8 mouse cellular contexts compared by ENCODE assay signal in genomic region chr11:113619420-113620080, GRCm38 (mm10). TPM values are rescaled to one million over a fixed set of nuclear protein-coding genes. Genes with fewer than 3 reads are reported as not detected.
DNase-seq lines count a peak whose midpoint lies in the region; ATAC-seq and TF ChIP-seq lines count a peak whose summit lies in the region.

No protein-coding gene starts in this region.

- no peak for TF ChIP-seq CTCF in ES-Bruce4 (IDR thresholded peaks at IDR 0.05; ENCODE audit: low read depth, low read length)

- H3K27ac ChIP-seq in heart, embryonic 16.5 days (ENCODE audit: low read length): no peak overlapping the region; the same call in 1 of the 2 replicates
- no peak overlapping the region for H3K27ac ChIP-seq in ES-Bruce4 (ENCODE audit: insufficient read depth, low read length)
- H3K27ac ChIP-seq in forebrain, embryonic 15.5 days (replicated peaks): peak overlapping the region; percentile 80
- no peak overlapping the region for H3K27ac ChIP-seq in liver, embryonic 16.5 days (ENCODE audit: low read length)

- H3K27me3 ChIP-seq in heart, embryonic 16.5 days (ENCODE audit: control insufficient read depth, insufficient read depth, low read length): peaks cover 34% of the 10 kb centered on the region
- H3K27me3 ChIP-seq in ES-Bruce4 (ENCODE audit: control insufficient read depth, insufficient read depth, low read length, poor library complexity, severe bottlenecking): no peaks in the 10 kb centered on the region
- no peaks in the 10 kb centered on the region for H3K27me3 ChIP-seq in forebrain, embryonic 15.5 days
- H3K27me3 ChIP-seq in liver, embryonic 16.5 days (ENCODE audit: control insufficient read depth, insufficient read depth, low read depth, low read length): peaks cover 25% of the 10 kb centered on the region

- no peak for DNase-seq in heart, adult 9 months (ENCODE audit: low spot score in 2 of 2)
- no peak for DNase-seq in Muller cell, postnatal 12 days (ENCODE audit: inconsistent ontology term)
- no peak for DNase-seq in ovary, postnatal 10 days (ENCODE audit: low spot score)

- peak overlapping the region; percentile 85 for H3K4me2 ChIP-seq in heart, embryonic 16.5 days (ENCODE audit: low read depth, low read length)
- H3K4me2 ChIP-seq in forebrain, embryonic 15.5 days (replicated peaks): peak overlapping the region; percentile 98
- H3K4me2 ChIP-seq in liver, embryonic 16.5 days (ENCODE audit: low read depth, low read length): peak overlapping the region; percentile 56

- peak overlapping the region; percentile 57 for H3K4me3 ChIP-seq in heart, embryonic 16.5 days (ENCODE audit: low read length)
- H3K4me3 ChIP-seq in ES-Bruce4 (ENCODE audit: low read depth, low read length): peak overlapping the region; percentile 75
- peak overlapping the region; percentile 77 for H3K4me3 ChIP-seq in forebrain, embryonic 15.5 days
- H3K4me3 ChIP-seq in liver, embryonic 16.5 days (ENCODE audit: low read depth, low read length): peak overlapping the region; percentile 59

- no peak for TF ChIP-seq EP300 in ES-Bruce4 (IDR thresholded peaks at IDR 0.05; ENCODE audit: insufficient read depth, low read depth, low read length)

- WGBS in heart, embryonic 16.5 days: 4% methylated on average over 31 of the region's 31 CpGs
- 1% methylated on average over 31 of the region's 31 CpGs for WGBS in forebrain, embryonic 15.5 days
- WGBS in liver, embryonic 16.5 days (ENCODE audit: insufficient replicate concordance): 1% methylated on average over 31 of the region's 31 CpGs

- no peaks in the 10 kb centered on the region for H3K36me3 ChIP-seq in heart, embryonic 16.5 days (ENCODE audit: control insufficient read depth, insufficient read depth)
- no peaks in the 10 kb centered on the region for H3K36me3 ChIP-seq in ES-Bruce4 (ENCODE audit: control insufficient read depth, insufficient read depth, low read length, poor library complexity, severe bottlenecking)
- H3K36me3 ChIP-seq in forebrain, embryonic 15.5 days: peaks cover 3% of the 10 kb centered on the region; the same call in 1 of the 2 replicates
- no peaks in the 10 kb centered on the region for H3K36me3 ChIP-seq in liver, embryonic 16.5 days (ENCODE audit: control insufficient read depth, insufficient read depth)

- no peaks in the 10 kb centered on the region for H3K9me3 ChIP-seq in heart, embryonic 16.5 days (replicated peaks; ENCODE audit: control insufficient read depth, low read length)
- H3K9me3 ChIP-seq in ES-Bruce4 (replicated peaks; ENCODE audit: control insufficient read depth, insufficient read depth, low read length, poor library complexity, severe bottlenecking): no peaks in the 10 kb centered on the region
- no peaks in the 10 kb centered on the region for H3K9me3 ChIP-seq in forebrain, embryonic 15.5 days
- H3K9me3 ChIP-seq in liver, embryonic 16.5 days (replicated peaks; ENCODE audit: control insufficient read depth, low read length): no peaks in the 10 kb centered on the region

- peaks cover 19% of the 10 kb centered on the region for H3K4me1 ChIP-seq in heart, embryonic 16.5 days (ENCODE audit: control insufficient read depth, insufficient read depth, low read length)
- H3K4me1 ChIP-seq in ES-Bruce4 (ENCODE audit: control insufficient read depth, insufficient read depth, low read length): no peaks in the 10 kb centered on the region
- peaks cover 43% of the 10 kb centered on the region for H3K4me1 ChIP-seq in forebrain, embryonic 15.5 days
- H3K4me1 ChIP-seq in liver, embryonic 16.5 days (ENCODE audit: control insufficient read depth, low read depth, low read length): no peaks in the 10 kb centered on the region; the same call in 1 of the 2 replicates

- peak overlapping the region; percentile 65 for H3K9ac ChIP-seq in heart, embryonic 16.5 days (ENCODE audit: low read length)
- H3K9ac ChIP-seq in ES-Bruce4 (ENCODE audit: low read depth, poor library complexity, severe bottlenecking): peak overlapping the region; percentile 49
- H3K9ac ChIP-seq in forebrain, embryonic 15.5 days (replicated peaks): peak overlapping the region; percentile 77
- peak overlapping the region; percentile 50 for H3K9ac ChIP-seq in liver, embryonic 16.5 days (ENCODE audit: low read depth, low read length)

- TF ChIP-seq POLR2A in ES-Bruce4 (IDR thresholded peaks at IDR 0.05; ENCODE audit: insufficient read depth, low read length): no peak

- ATAC-seq in heart, embryonic 16.5 days (replicated peaks; ENCODE audit: extremely low read depth, insufficient read depth, low FRiP score): no peak
- no peak; the same call in none of the 2 replicates for ATAC-seq in forebrain, embryonic 15.5 days (replicated peaks)
- no peak for ATAC-seq in liver, embryonic 16.5 days (ENCODE audit: low read depth)
- no peak for ATAC-seq in activated CD4-positive, CD25-positive, alpha-beta regulatory T cell, adult 4 months

RNA-seq across cellular contexts. Expression of gene Sstr2, which starts 0.4 kb away (rescaled TPM):
- polyA plus RNA-seq in heart, embryonic 16.5 days (2015; fragmentation: Nextera tagmentation; extraction: Ambion mirVana): 1.2 and 2.6 TPM in 2 replicates
- polyA plus RNA-seq in ES-Bruce4 (2011; ENCODE audit: insufficient read depth, insufficient read length, low read depth, missing spikeins): 0.57 TPM in 1 of 2 replicates, not detected in the other
- 85.6 and 102 TPM in 2 replicates for polyA plus RNA-seq in forebrain, embryonic 15.5 days (2015; fragmentation: Nextera tagmentation; extraction: Ambion mirVana)
- polyA plus RNA-seq in liver, embryonic 16.5 days (2015; fragmentation: Nextera tagmentation; extraction: Ambion mirVana): 6.8 TPM in 2 replicates
- polyA plus RNA-seq in activated CD4-positive, CD25-positive, alpha-beta regulatory T cell, adult 4 months (2017; shearing (Covaris generic)): not detected

RNA-seq across cellular contexts. Expression of gene Cog1, which starts 29.4 kb away (rescaled TPM):
- polyA plus RNA-seq in heart, embryonic 16.5 days (2015; fragmentation: Nextera tagmentation; extraction: Ambion mirVana): 15.5 and 18.6 TPM in 2 replicates
- 15.6 and 20.6 TPM in 2 replicates for polyA plus RNA-seq in ES-Bruce4 (2011; ENCODE audit: insufficient read depth, insufficient read length, low read depth, missing spikeins)
- 36.9 and 37.6 TPM in 2 replicates for polyA plus RNA-seq in forebrain, embryonic 15.5 days (2015; fragmentation: Nextera tagmentation; extraction: Ambion mirVana)
- polyA plus RNA-seq in liver, embryonic 16.5 days (2015; fragmentation: Nextera tagmentation; extraction: Ambion mirVana): 10.7 and 11.0 TPM in 2 replicates
- 10 to 100 TPM; 17.6 to 17.9 TPM for polyA plus RNA-seq in activated CD4-positive, CD25-positive, alpha-beta regulatory T cell, adult 4 months (2017; shearing (Covaris generic))

RNA-seq across cellular contexts. Expression of gene Slc39a11, which starts 30.3 kb away (rescaled TPM):
- polyA plus RNA-seq in heart, embryonic 16.5 days (2015; fragmentation: Nextera tagmentation; extraction: Ambion mirVana): 11.9 and 16.2 TPM in 2 replicates
- polyA plus RNA-seq in ES-Bruce4 (2011; ENCODE audit: insufficient read depth, insufficient read length, low read depth, missing spikeins): 7.4 and 13.5 TPM in 2 replicates
- 39.6 and 42.2 TPM in 2 replicates for polyA plus RNA-seq in forebrain, embryonic 15.5 days (2015; fragmentation: Nextera tagmentation; extraction: Ambion mirVana)
- 13.4 and 14.1 TPM in 2 replicates for polyA plus RNA-seq in liver, embryonic 16.5 days (2015; fragmentation: Nextera tagmentation; extraction: Ambion mirVana)
- 10 to 100 TPM; 12.5 to 17.1 TPM for polyA plus RNA-seq in activated CD4-positive, CD25-positive, alpha-beta regulatory T cell, adult 4 months (2017; shearing (Covaris generic))

Comparison
In these comparisons a context has a peak if more than half of its experiments do, and no peak if none do; other contexts are left out.
1. RNA of gene Sstr2, which starts 0.4 kb away (polyA plus RNA-seq): 85.6 to 102 TPM in forebrain, embryonic 15.5 days; 6.8 TPM in liver, embryonic 16.5 days, 1.2 to 2.6 TPM in heart, embryonic 16.5 days, 0.57 TPM in ES-Bruce4 and not detected in activated CD4-positive, CD25-positive, alpha-beta regulatory T cell, adult 4 months; every median in the first group is over 10 times any median in the second.
2. Peak in every context shown above with its lines, with median percentiles within 50 percentile points of each other: H3K4me2 ChIP-seq, H3K4me3 ChIP-seq and H3K9ac ChIP-seq.